Mouse (Mus musculus) layer of hippocampus, postnatal 36 days (tissue): ENCODE data around the gene Srcin1. TPM values are rescaled to one million over a fixed set of nuclear protein-coding genes. Genes with fewer than 3 reads are reported as not detected.

Source experiments
- DNase-seq, 2 experiments: peaks; one replicate each; pipeline ENCODE4 v3.0.0; 2022
- total RNA-seq, 2 experiments: library from RNA; stranded (reverse); gene quantifications; 2 replicates each; pipeline ENCODE4 v1.2.3; 2021

Srcin1 gene
- total RNA-seq, 2 experiments from 2014 or later, result 230 to 247 TPM

- no peak for DNase-seq
Measured at GRCm38 (mm10) chr11:97532354-97532753, 43.6 kb downstream of the Srcin1 start.

DNA sequence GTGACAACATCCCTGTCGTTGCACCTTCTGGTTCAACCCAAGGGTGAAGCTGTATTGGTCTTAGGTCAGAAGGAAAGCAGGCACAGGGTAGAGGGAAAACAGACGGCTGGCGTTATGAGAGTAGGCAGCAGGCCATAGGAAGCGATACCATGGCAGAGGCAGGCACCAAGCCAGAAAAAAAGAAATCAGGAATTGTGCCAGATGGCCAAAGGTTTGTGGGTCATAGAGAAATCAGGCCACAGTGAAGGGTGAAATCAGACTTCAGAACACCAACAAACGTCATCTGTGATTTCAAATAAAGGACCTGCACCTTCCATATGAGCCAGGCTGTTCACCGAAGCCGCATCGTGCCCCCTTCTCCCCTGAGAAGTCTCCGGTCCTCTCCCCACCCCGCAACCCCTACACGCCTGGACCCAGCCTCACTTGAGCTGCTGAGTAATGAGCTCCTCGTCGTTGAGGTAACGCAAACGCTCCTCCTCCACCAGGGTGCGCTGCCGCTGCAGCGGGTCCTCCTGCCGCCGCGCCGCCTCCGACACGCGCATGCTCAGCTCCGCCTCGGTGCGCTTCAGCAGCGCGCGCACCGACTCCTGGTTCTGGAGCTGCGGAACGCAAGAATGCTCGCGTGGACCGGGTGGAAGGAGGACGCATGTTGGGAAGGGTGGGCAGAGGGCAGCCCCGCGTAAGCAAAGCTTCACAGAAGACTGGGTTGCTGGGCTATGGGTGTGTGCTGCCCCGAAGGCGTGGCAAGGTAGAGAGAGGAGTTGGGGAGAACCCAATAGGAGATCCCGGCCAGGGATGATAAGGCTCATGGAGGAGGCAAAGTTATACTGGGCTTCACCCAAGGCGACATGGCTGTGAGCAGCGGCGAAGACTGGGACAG is 44.4 kb downstream of the Srcin1 start:
- peak; percentile 90 for DNase-seq

- no peak for DNase-seq
Measured at GRCm38 (mm10) chr11:97530961-97531360, 45.0 kb downstream of the Srcin1 start.

GRCm38 (mm10) chr11:97530069-97530468 is 45.9 kb downstream of the Srcin1 start:
- DNase-seq, result no peak

DNA sequence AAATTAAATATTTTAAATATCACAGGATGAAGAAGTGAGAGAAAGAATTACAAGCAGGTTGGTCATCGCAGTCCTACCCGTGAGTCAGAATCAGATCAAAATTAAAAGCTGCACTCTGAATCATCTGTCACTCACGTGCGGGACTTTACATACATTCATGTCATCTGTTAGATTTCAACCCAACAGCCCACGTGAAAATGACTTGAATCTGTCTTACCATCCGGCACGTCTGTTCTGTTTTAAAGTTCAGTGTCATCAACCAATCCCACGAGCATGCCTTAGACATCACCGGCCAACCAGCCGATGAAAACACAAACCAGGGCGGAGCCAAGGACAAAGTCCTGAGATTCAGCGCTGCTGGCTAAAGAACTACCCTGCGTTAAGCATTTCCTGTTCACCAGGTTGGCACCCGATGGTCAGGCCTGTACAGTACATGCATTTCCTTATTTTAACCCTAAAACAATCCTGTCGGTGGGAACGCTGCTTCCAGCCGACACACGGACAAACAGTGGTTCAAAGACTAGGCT is 47.6 kb downstream of the Srcin1 start:
- no peak for DNase-seq

GRCm38 (mm10) chr11:97525313-97525712 is 50.7 kb downstream of the Srcin1 start:
- DNase-seq, result no peak

DNA sequence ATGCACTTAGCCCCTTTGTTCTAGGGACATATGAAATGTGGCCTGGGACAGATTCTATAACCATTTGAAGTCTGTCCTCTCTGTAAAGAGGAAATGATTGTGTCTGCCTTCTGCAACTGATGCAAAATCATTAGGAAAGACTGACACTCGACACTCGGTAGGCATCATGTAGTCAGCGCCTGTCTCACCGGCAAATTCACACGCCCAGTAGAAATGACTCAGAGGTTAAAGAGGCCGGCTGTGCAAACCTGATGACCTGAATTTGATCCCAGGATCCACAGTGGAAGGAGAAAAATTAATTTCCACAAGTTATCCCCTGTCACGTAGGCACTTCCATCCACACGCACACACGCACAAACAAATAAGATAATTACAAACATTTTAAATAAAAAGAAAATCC is 51.7 kb downstream of the Srcin1 start:
- DNase-seq, result no peak

GRCm38 (mm10) chr11:97523827-97524261 is 52.1 kb downstream of the Srcin1 start:
- no peak for DNase-seq

DNA sequence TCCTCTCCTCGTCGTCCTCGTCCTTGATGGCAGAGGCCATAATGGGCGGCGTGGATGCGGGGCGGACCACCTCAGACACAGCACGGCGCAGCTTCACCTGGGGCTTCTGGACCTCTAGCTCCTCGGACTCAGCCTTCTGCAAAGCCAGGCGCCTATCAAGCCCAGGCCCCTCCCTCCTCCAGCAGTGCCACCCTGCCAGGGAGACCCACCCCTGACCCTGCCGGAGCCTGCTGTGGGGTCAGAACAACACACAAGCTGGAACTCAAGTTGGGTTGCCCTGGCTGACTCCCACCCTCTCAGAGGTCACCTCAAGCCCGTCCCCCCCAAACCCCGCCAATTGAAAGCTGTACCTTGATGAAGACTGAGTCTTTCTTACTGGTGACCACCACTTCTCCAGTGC is 52.9 kb downstream of the Srcin1 start:
- no peak for DNase-seq

DNA sequence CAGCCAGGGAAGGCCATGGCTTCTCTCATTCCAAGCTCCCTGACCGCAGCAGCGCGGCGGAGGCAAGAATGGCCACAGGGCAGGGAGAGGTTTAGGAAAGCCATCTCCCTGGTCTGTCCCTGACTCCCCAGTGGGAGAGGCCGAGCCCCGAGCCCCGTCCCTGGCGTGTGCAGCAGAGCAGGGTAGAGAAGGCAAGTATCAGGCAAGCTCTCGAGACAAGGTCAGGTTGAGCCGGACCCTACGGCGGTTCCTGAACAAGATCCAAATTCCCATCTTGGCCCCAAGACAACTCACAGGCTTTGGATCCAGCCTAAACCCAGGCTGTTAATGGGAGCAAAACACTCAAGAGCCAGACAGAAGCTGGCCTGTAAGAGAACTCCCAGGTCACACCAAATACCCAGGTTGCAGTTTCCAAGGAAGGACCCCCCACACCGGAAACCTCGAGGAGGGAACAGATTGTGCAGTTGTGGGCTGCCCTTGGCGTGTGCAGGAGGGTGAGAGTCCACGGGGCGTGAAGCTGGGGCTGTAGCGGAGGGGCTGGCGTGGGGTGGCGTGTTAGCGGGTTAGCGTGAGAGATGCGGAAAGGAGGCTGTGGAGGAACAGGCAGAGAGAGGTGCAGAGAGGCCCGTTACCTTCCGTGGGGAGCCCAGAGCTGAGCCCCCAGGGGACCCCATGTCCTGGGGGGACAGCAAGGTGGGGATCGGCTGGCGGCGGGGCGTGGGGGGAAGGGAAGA is 54.1 kb downstream of the Srcin1 start:
- DNase-seq, result no peak

DNA sequence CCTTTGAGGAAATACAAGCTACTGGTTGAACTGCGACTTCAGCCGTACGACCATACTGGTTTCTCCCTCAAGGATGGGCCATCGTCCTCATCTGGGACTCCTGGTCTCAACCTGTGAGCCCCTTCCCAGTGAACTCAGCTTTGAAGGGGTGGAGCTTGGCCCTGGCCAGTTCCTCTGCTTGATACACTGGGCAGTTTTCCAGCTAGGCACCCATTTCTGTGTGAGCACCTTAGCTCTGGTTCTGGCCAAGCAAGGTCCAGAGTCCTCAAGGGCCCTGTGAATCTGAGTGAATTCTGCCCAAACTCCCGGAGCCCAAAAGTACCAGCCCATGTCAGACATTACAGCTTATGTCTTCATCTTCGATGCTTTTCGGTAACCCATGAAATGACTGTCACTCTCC is 55.4 kb downstream of the Srcin1 start:
- no peak for DNase-seq

- DNase-seq, result no peak
Measured at GRCm38 (mm10) chr11:97513066-97513465, 62.9 kb downstream of the Srcin1 start.

DNA sequence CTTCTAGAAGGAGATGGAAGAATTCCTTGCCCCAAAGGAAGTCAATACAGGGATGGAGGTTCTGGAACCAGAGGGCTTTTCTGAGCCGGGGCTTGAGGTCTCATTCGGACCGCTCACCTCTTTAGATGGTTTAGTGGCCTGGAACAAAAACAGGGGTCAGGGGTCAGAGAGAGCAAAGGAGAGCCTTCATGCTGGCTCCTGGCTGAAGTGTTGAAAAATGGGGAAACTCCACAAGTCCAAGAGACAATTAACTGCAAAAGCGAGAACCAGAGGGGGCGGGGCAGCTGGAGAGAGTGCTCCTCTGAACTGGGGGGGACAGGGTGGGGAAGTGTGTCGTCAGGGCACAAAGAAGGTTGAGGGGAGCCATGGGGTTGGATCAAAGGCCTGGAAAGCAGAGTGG is 63.5 kb downstream of the Srcin1 start:
- no peak for DNase-seq

GRCm38 (mm10) chr11:97511661-97512369 is 64.2 kb downstream of the Srcin1 start:
- no peak for DNase-seq

DNA sequence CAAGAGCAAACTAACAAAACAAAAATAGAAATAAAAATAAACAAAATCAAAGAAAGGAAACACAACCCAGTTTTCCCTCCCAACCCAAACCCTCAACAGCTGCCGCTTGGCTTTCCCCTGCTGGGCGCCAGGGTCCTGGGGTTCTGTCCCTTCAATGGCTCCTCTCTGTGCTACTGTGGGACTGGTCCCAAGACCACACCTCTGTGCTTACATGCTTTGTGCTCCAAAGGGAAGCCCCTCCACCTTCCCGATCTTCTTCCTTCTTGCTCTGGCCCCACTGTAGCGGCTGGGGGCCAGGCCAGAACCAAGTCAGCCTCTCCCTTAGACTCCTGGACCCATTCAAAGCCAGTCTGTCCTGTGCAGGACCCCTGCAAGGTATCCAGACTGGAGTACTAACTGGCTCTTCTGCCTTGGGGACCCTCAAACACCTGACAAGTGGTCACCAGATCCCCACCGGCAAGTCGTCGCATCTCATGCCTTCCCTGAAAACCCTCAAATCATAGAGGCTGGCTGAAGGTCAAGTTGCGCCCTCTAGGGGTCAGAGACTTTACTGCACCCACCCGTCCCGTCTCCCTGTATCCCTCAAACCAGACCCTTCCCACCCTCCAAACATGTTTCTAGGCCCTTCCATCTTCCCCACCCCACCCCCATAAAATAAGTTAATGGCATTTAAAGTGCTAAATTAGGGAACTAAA is 64.9 kb downstream of the Srcin1 start:
- peak in 1 of 2 experiments; percentile 59 for DNase-seq

- no peak for DNase-seq
Measured at GRCm38 (mm10) chr11:97509715-97510485, 66.1 kb downstream of the Srcin1 start.

DNA sequence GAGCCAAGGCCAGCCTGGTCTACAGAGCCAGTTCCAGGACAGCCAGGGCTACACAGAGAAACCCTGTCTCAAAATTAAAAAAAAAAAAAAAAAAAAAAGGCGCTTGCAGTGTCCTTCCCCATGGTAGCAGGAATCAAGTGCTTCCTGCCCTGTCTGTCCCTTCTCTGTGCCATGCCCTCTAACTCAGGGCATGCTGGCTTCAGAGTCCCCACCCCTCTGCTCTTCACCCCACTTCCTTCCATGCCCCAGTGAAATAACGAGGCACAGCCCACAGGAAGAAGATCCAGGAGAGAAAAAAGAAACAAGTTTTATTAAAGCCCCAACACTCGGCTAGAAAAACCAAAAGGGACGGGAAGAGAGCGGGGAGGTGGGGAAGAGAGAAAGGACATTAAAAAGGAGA is 66.9 kb downstream of the Srcin1 start:
- no peak for DNase-seq

DNA sequence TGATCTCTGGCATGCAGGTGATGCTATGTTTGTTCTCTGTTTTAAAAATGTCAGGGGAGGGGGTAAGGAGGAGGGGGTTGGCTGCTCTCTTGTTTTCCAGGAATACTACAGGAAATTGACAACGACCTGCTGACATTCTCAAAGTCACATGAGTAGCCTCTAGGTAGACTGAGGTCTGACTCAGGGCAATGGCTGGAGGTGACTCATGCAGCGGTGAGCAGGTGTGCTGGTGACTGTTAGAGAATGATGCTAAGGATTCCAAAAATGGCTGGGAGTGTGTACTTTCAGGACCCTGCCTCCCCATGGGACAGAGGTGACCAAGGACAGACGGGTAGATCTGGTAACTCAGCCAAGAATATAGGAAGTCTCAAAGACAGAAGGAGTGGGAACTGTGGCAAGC is 67.8 kb downstream of the Srcin1 start:
- DNase-seq, result no peak

DNA sequence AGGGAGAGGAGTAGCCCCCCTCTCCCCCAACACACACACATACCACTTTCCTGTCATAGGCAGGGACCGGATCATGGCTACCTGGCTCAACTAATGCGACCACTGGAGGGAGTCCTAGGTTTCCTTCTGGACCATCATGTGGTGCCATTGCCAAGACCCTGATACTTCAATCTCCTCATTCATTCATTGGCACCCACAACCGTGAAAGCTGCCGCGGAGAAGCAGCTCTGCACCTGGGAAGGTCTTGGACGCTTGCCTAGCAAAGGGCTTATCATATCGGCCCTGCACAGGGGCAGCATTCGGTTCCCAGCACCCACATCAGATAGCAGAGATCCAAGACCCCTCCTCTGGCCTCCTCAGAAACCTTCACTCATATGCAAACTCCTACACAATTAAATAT is 69.7 kb downstream of the Srcin1 start:
- no peak for DNase-seq

GRCm38 (mm10) chr11:97505784-97506183 is 70.2 kb downstream of the Srcin1 start:
- DNase-seq, result no peak

- no peak for DNase-seq
Measured at GRCm38 (mm10) chr11:97502846-97503245, 73.1 kb downstream of the Srcin1 start.
